Mouse (Mus musculus) hindbrain, embryonic 11.5 days (tissue): ENCODE data around the gene Prcd. TPM values are rescaled to one million over a fixed set of nuclear protein-coding genes. Genes with fewer than 3 reads are reported as not detected.
"Not testable (repeated sequence)": the region's sequence is repeated elsewhere in the genome, so short reads cannot be mapped to it uniquely, and the experiment has no call there.

Experiments
- ATAC-seq: fragments of 200-750 bp; cut with Nextera tagmentation; 2 replicates; pipeline ENCODE4 v1.8.0; 2017; ENCODE audit warnings: mild to moderate bottlenecking, moderate TSS enrichment, moderate library complexity; ENCODE audit not compliant: low FRiP score
- DNase-seq: peaks from one replicate; pipeline ENCODE4 v3.0.0-alpha.2; 2015; ENCODE audit warnings: low spot score
- H3K27ac ChIP-seq: fragments of 300-500 bp; sonication (generic); 2 replicates; pipeline ENCODE4 v1.5.1; 2014; ENCODE audit warnings: mild to moderate bottlenecking, low read depth, low read length
- H3K27me3 ChIP-seq: fragments of 300-500 bp; sonication (generic); 2 replicates; pipeline ENCODE4 v1.6.1; 2014; ENCODE audit warnings: mild to moderate bottlenecking, low read length, moderate library complexity, mixed read lengths; ENCODE audit not compliant: control insufficient read depth, insufficient read depth
- H3K36me3 ChIP-seq: fragments of 300-500 bp; sonication (generic); 2 replicates; pipeline ENCODE4 v1.6.1; 2014; ENCODE audit warnings: mild to moderate bottlenecking, low read length, moderate library complexity, mixed read lengths; ENCODE audit not compliant: control insufficient read depth, insufficient read depth
- H3K4me1 ChIP-seq: fragments of 300-500 bp; sonication (generic); replicated peaks from 2 replicates; pipeline ENCODE4 v1.6.1; 2014; ENCODE audit warnings: low read length, mixed read lengths; ENCODE audit not compliant: control insufficient read depth, insufficient read depth
- H3K4me2 ChIP-seq: fragments of 300-500 bp; sonication (generic); replicated peaks from 2 replicates; pipeline ENCODE4 v1.6.1; 2014; ENCODE audit warnings: mild to moderate bottlenecking, low read depth, low read length
- H3K4me3 ChIP-seq: fragments of 300-500 bp; sonication (generic); 2 replicates; pipeline ENCODE4 v1.5.1; 2014; ENCODE audit warnings: low read depth, low read length
- H3K9ac ChIP-seq: fragments of 300-500 bp; sonication (generic); 2 replicates; pipeline ENCODE4 v1.6.1; 2014; ENCODE audit warnings: low read depth, low read length
- H3K9me3 ChIP-seq: fragments of 300-500 bp; sonication (generic); 2 replicates; pipeline ENCODE4 v1.6.1; 2016; ENCODE audit warnings: low read length; ENCODE audit not compliant: control insufficient read depth
- WGBS: fragments of 180-500 bp; shearing (Covaris S2); extraction: QIAGEN DNeasy Blood & Tissue Kit; methylation state at CpG from one replicate; pipeline ENCODE4 v1.1.7; 2014; 5-methylcytosine and 5-hydroxymethylcytosine counted together
- polyA plus RNA-seq: library from polyadenylated mRNA; unstranded; fragments of >200 nt; fragmentation: Nextera tagmentation; extraction: Ambion mirVana; gene quantifications from 2 replicates; pipeline ENCODE4 v1.2.1, GENCODE M21; 2014

Prcd gene
- polyA plus RNA-seq, 1 experiment from 2014 or later: 0.32 TPM

- not testable (repeated sequence) for H3K4me1 ChIP-seq, DNase-seq, H3K4me2 ChIP-seq, ATAC-seq, H3K36me3 ChIP-seq, H3K9ac ChIP-seq, H3K27me3 ChIP-seq, H3K4me3 ChIP-seq, H3K27ac ChIP-seq, H3K9me3 ChIP-seq
- 95% methylated on average over 3 of the region's 5 CpGs for WGBS
Observed at GRCm38 (mm10) chr11:116667012-116667411, 13.7 kb downstream of the Prcd start.

DNA sequence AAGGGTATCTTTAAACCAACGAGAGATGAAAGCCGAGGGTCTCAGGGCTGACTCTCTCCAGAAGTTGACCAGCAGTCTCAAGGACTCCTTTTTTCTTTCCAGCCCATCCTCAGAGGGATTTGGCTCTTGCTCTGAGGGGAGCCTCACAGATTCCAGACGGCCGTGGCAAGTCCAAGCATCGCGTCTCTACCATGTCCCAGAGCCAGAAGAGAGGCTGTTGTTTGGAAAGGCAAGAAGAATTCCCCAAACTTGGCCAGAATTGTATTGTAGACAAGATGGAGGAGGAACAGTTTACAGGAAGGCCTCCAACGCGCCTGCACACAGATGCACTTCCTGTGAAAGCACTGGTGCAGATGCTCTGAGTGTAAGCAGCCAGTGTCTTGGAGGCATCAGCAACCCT, 14.6 kb downstream of the Prcd start:
- no peak for DNase-seq
- WGBS: 86% methylated on average over 8 of the region's 8 CpGs
- H3K27ac ChIP-seq: no peak overlapping the region
- H3K36me3 ChIP-seq: no peaks in the 10 kb centered on the region
- H3K4me2 ChIP-seq: no peak overlapping the region
- no peak for ATAC-seq
- peaks cover 2% of the 10 kb centered on the region; the same call in 1 of the 2 replicates for H3K27me3 ChIP-seq
- H3K9ac ChIP-seq: no peak overlapping the region
- no peaks in the 10 kb centered on the region for H3K9me3 ChIP-seq
- peaks cover 4% of the 10 kb centered on the region for H3K4me1 ChIP-seq
- no peak overlapping the region for H3K4me3 ChIP-seq

GRCm38 (mm10) chr11:116668381-116668825, 15.1 kb downstream of the Prcd start:
- Histone ChIP-seq H3K4me2 (no peak overlapping the region), H3K9me3 (no peaks in the 10 kb centered on the region), H3K36me3 (no peaks in the 10 kb centered on the region; the same call in 1 of the 2 replicates), H3K27ac (no peak overlapping the region), H3K4me1 (peaks cover 1% of the 10 kb centered on the region; the same call in 1 of the 2 replicates), H3K9ac (no peak overlapping the region), H3K4me3 (no peak overlapping the region), H3K27me3 (peaks cover 2% of the 10 kb centered on the region; the same call in 1 of the 2 replicates)
- WGBS: 82% methylated on average over 10 of the region's 10 CpGs
- ATAC-seq (no peak), DNase-seq (no peak)

DNA sequence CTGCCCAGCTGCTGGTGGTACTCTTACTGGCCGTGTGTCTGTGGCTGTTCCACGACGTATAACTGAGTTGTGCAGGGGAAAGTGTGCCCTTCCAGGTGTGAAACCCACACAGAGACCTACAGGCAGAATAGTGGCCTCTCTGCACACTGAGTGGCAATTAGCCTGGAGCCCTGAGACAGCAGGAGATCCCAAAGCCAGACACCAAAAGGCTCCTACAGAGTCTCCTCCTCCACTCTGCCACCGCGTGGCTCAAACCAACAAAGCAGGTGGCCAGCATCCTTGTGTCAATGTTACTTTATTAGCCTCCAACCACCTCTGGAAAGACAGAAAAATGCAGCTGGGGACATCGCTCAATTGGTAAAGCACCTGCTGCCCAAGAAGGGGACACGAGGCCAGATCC, 15.5 kb downstream of the Prcd start:
- H3K9ac ChIP-seq: no peak overlapping the region
- ATAC-seq: no peak
- H3K9me3 ChIP-seq: no peaks in the 10 kb centered on the region
- H3K27ac ChIP-seq: no peak overlapping the region
- no peaks in the 10 kb centered on the region for H3K4me1 ChIP-seq
- H3K36me3 ChIP-seq: no peaks in the 10 kb centered on the region; the same call in 1 of the 2 replicates
- 44% methylated on average over 7 of the region's 7 CpGs for WGBS
- no peak for DNase-seq
- H3K27me3 ChIP-seq: peaks cover 2% of the 10 kb centered on the region; the same call in 1 of the 2 replicates
- no peak overlapping the region for H3K4me3 ChIP-seq
- H3K4me2 ChIP-seq: no peak overlapping the region

GRCm38 (mm10) chr11:116669316-116669715, 16.0 kb downstream of the Prcd start:
- Histone ChIP-seq H3K36me3 (peaks cover 3% of the 10 kb centered on the region; the same call in 1 of the 2 replicates), H3K4me1 (no peaks in the 10 kb centered on the region), H3K9ac (no peak overlapping the region), H3K4me3 (no peak overlapping the region), H3K9me3 (no peaks in the 10 kb centered on the region), H3K27me3 (no peaks in the 10 kb centered on the region; the same call in 1 of the 2 replicates), H3K4me2 (no peak overlapping the region), H3K27ac (no peak overlapping the region)
- DNase-seq (no peak), ATAC-seq (no peak)
- WGBS: 40% methylated on average over 5 of the region's 5 CpGs

GRCm38 (mm10) chr11:116669787-116670365, 16.5 kb downstream of the Prcd start:
- H3K9me3 ChIP-seq: no peaks in the 10 kb centered on the region
- 44% methylated on average over 13 of the region's 13 CpGs for WGBS
- H3K4me1 ChIP-seq: no peaks in the 10 kb centered on the region
- peaks cover 8% of the 10 kb centered on the region; the same call in 1 of the 2 replicates for H3K36me3 ChIP-seq
- no peak overlapping the region for H3K27ac ChIP-seq
- no peaks in the 10 kb centered on the region; the same call in 1 of the 2 replicates for H3K27me3 ChIP-seq
- no peak for DNase-seq
- no peak overlapping the region for H3K9ac ChIP-seq
- ATAC-seq: no peak
- no peak overlapping the region for H3K4me3 ChIP-seq
- no peak overlapping the region for H3K4me2 ChIP-seq

DNA sequence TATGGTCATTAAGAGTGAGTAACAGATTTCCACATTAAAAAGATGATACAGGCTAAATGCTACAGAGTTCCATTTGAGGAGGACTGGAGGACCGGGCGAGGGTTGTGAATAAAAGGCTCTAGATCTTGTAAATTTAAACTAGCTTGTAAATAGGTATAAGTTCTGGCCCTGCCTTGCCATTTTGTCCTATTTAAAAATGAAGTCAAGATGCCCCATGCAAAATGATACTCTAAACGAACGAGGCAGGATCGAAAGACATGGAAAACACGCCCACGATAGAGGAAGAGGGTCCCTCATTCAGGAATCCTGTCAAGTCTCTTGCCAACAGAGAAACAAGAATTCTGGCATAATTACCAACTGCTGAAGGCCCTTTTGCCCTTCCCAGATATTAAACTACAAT, 17.1 kb downstream of the Prcd start:
- Histone ChIP-seq H3K27me3 (no peaks in the 10 kb centered on the region; the same call in 1 of the 2 replicates), H3K27ac (no peak overlapping the region), H3K4me1 (no peaks in the 10 kb centered on the region), H3K36me3 (peaks cover 8% of the 10 kb centered on the region; the same call in 1 of the 2 replicates), H3K4me2 (no peak overlapping the region), H3K9me3 (no peaks in the 10 kb centered on the region), H3K9ac (no peak overlapping the region), H3K4me3 (no peak overlapping the region)
- no peak for DNase-seq
- ATAC-seq: no peak
- 86% methylated on average over 7 of the region's 7 CpGs for WGBS

DNA sequence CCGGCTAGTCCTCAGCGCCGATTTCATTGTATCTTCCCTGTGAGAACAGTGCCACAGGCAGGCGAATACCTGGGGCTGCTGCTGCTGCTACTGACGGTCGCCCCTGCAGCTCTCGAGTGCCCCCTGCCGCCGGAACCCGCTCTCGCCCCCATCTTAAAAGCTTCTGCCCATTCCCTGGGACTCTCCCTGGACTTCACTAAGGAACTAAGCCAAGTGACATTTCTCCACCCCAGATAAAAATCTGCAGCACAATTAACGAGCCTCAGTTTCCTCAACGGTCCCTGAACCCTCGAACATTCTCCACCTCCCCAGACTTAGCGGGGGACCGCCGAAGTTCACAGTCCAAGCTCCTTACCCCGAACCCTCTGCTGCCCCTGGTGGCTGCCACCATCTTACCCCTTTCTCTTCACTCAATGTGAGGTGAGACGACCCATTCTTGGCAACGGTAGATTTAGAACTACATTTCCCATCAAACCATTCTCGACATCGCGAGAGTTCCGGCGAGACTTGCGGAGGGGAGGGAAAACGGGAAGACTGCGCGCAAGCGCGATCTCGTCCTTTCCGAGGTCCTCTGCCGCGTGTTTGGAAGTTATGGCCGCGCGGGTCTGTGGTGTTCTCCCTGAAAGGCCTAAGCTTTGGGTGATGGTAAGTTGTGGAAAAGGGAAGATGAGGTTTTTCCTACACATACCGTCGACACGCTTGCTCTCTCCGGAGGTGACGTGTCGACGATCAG, 17.9 kb downstream of the Prcd start:
- H3K36me3 ChIP-seq: peaks cover 13% of the 10 kb centered on the region
- H3K4me3 ChIP-seq: peak overlapping the region; percentile 79
- H3K4me2 ChIP-seq: peak overlapping the region; percentile 54
- H3K4me1 ChIP-seq: no peaks in the 10 kb centered on the region
- no peaks in the 10 kb centered on the region; the same call in 1 of the 2 replicates for H3K27me3 ChIP-seq
- peak overlapping the region; percentile 3; the same call in 1 of the 2 replicates for H3K27ac ChIP-seq
- WGBS: 3% methylated on average over 45 of the region's 45 CpGs
- ATAC-seq (peak; percentile 80), DNase-seq (peak; percentile 98)
- H3K9me3 ChIP-seq: no peaks in the 10 kb centered on the region
- peak overlapping the region; percentile 89 for H3K9ac ChIP-seq
